Mouse (Mus musculus): ENCODE data around the gene Ireb2.

DNA sequence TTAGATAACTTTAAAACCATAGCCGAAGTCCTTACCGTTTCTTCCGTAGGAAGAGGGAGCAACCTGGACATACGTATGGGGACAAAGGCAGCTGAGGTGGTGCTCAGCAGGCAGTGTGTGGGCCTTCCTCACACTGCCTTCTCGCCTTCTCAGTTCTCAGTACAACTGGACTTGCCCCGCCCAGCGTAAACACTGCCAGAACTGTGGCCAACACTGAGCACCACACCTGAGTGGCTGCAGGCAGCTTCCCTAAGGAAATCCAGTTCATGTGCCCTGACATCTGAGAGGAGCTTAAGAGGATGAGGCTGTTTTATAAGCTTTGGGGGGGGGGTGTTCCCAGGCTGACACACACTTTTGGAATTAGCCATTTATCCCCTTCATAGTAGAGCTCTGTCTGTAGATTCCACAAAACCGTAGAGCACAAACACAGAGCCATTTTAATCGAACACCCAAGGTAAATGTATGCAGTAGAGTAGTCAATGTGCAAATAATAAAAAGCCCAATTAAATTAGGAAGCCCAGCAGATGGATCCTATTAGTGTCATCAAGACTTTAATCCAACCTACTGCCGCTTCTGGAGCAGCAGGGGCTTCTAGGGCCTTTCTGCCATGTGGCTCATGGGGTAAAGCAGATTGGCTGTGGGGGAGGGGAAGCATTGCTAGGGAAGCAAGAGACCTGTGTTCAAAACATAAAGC lies 46.9 kb upstream of the Ireb2 start:
- TF ChIP-seq CTCF (IDR thresholded peaks at IDR 0.05; ENCODE audit: low read depth) (no peak), EP300 (IDR thresholded peaks at IDR 0.05; ENCODE audit: low read depth) (no peak)
